Mouse (Mus musculus) intestine, embryonic 16.5 days (tissue): ENCODE measurements around the gene Itga6. TPM values are rescaled to one million over a fixed set of nuclear protein-coding genes. Genes with fewer than 3 reads are reported as not detected.

Source experiments
- ATAC-seq: fragments of 200-750 bp; cut with Nextera tagmentation; 2 replicates; pipeline ENCODE4 v1.8.0; 2017; ENCODE audit warnings: moderate TSS enrichment, moderate library complexity
- H3K27ac ChIP-seq: fragments of 300-500 bp; sonication (generic); 2 replicates; pipeline ENCODE4 v1.5.1; 2014; ENCODE audit warnings: mild to moderate bottlenecking, low read length
- H3K27me3 ChIP-seq: fragments of 300-500 bp; sonication (generic); replicated peaks from 2 replicates; pipeline ENCODE4 v1.6.1; 2014; ENCODE audit warnings: low read length, control low read depth, mixed read lengths; ENCODE audit not compliant: control insufficient read depth, insufficient read depth
- H3K36me3 ChIP-seq: fragments of 300-500 bp; sonication (generic); 2 replicates; pipeline ENCODE4 v1.6.1; 2014; ENCODE audit warnings: low read length, control low read depth; ENCODE audit not compliant: control insufficient read depth, insufficient read depth
- H3K4me1 ChIP-seq: fragments of 300-500 bp; sonication (generic); 2 replicates; pipeline ENCODE4 v1.6.1; 2014; ENCODE audit warnings: low read length, control low read depth, mixed read lengths; ENCODE audit not compliant: control insufficient read depth, insufficient read depth
- H3K4me2 ChIP-seq: fragments of 300-500 bp; sonication (generic); 2 replicates; pipeline ENCODE4 v1.6.1; 2014; ENCODE audit warnings: low read depth, low read length, control low read depth
- H3K4me3 ChIP-seq: fragments of 300-500 bp; sonication (generic); 2 replicates; pipeline ENCODE4 v1.5.1; 2014; ENCODE audit warnings: mild to moderate bottlenecking, low read length
- H3K9ac ChIP-seq: fragments of 300-500 bp; sonication (generic); 2 replicates; pipeline ENCODE4 v1.6.1; 2014; ENCODE audit warnings: low read depth, low read length
- H3K9me3 ChIP-seq: fragments of 300-500 bp; sonication (generic); 2 replicates; pipeline ENCODE4 v1.6.1; 2016; ENCODE audit warnings: low read length, control low read depth; ENCODE audit not compliant: control insufficient read depth
- WGBS: fragments of 180-500 bp; shearing (Covaris S2); extraction: QIAGEN DNeasy Blood & Tissue Kit; methylation state at CpG from one replicate; pipeline ENCODE4 v1.1.7; 2014; 5-methylcytosine and 5-hydroxymethylcytosine counted together
- polyA plus RNA-seq: library from polyadenylated mRNA; unstranded; fragments of >200 nt; fragmentation: Nextera tagmentation; extraction: Ambion mirVana; gene quantifications from 2 replicates; pipeline ENCODE4 v1.2.1, GENCODE M21; 2015

Gene Itga6
- polyA plus RNA-seq, 1 experiment from 2014 or later, result 22.6 TPM

DNA sequence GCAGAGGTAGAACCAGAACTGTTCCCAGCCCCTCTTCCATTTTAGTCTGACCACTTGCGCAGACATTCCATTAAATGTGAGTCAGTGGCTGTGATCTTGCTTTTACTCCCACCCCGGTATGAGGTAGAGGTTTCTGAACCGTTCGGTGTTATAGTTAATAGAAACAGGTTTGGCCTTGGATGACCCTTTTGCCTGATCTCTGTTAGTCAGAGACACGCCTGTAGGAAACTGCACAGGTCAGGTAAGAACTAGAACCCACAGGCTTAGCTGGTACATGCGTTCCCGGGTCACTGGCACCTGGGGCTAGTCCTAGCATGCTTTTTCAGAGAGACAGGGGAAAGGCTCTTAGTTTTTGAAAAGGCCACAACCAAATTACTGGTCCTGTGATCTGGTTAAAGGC, 59.7 kb downstream of the Itga6 start:
- Histone ChIP-seq H3K9ac (no peak overlapping the region), H3K4me2 (no peak overlapping the region), H3K36me3 (no peaks in the 10 kb centered on the region), H3K27ac (peak overlapping the region; percentile 44; the same call in 1 of the 2 replicates), H3K4me3 (no peak overlapping the region), H3K4me1 (peaks cover 30% of the 10 kb centered on the region), H3K27me3 (no peaks in the 10 kb centered on the region), H3K9me3 (no peaks in the 10 kb centered on the region)
- no peak for ATAC-seq
- 73% methylated on average over 7 of the region's 7 CpGs for WGBS

DNA sequence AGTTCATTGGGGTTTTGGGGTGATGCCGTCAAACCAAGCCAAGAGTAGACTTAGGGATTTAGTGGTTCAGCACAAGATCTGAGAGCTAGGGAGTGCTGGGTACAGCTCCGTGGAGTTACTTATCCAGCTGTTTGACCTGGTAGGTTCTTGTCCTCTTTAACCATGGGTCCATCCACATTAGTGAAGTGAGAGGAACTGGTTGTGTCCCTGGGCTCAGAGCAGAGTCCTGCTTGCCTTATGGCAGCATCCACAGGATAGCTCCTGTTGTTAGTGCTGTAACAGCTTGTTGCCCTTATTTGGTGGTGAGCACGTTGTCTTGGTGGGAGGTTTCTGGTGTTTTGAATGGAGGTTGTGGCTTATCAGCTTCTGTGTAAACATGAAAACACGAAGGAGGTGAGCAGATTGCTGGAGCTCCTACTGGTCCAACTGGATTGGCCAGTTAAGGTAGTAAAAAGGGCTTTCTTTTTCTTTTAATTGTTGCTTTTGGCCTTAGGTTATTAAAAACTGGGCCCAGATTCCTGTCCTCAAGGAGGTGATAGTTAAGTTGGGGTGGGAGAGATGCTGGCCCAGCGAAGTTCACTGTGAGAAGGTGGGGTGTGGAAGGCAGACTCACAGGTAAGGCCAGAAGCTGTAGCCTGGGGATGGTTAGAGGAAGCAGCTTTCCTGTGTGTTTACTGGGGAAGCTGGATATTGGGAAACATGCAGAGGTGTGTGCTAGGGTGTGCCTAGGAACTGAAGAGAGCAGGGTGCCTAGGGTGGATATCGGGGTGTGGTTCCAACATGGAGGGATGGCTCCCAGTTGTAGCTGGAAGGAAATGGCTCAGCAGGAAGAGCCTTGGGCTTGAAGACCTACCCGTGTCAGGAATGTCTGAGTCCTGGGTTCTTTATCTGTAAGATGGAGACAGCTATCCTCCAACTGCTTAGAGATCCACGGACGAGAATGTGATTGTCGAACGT, 60.5 kb downstream of the Itga6 start:
- Histone ChIP-seq H3K4me3 (no peak overlapping the region), H3K4me2 (no peak overlapping the region), H3K9ac (no peak overlapping the region), H3K4me1 (peaks cover 30% of the 10 kb centered on the region), H3K9me3 (no peaks in the 10 kb centered on the region), H3K27ac (peak overlapping the region; percentile 44), H3K36me3 (no peaks in the 10 kb centered on the region), H3K27me3 (no peaks in the 10 kb centered on the region)
- 52% methylated on average over 11 of the region's 11 CpGs for WGBS
- peak; percentile 61 for ATAC-seq

DNA sequence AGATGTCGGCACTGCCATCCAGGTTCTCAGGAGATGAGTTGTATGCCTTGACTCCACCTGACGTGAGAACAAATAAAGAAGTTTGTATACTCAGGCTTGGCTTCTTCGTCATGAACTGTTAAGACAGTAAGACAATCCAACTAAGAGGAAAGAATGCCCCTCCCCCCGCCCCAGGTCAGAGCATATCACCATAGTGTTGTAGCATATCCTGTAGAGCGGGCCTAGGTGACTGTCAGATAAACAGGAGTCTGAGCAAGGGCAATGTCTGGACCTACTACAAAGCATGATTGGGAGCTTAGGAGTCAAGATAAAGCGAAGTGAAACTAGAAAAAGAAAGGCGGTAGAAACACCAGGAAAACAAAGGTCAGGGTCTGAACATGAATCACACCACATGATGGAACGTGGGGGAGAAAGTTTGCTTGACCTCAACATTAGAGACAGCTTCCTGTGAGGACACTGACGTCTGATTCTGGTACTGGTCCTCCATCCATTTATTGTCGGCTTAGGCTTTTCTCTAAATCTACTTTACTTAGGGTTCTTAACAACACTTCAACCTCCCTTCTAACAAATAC, 64.0 kb downstream of the Itga6 start:
- peak; percentile 47 for ATAC-seq
- no peak overlapping the region for H3K4me2 ChIP-seq

DNA sequence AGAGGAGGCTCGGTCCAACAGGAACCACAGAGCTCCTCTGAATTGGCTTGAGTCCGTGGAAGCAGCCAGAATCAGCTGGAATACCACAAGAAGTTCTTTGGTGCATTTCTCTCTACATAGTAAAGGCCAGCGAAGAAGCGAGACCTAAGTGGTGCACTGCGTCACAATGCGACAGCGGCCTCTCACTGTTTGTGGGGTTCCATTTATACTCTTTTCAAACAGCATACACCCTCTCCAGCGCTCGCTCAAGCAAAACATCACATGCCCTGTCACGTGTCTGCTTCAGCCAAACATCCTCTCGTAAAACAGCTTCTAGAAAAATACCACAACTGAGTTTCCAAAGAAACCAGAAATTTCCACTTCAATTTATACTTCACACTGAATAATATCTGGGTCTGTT, 64.6 kb downstream of the Itga6 start:
- Histone ChIP-seq H3K36me3 (no peaks in the 10 kb centered on the region), H3K4me2 (no peak overlapping the region), H3K27me3 (no peaks in the 10 kb centered on the region), H3K4me1 (peaks cover 45% of the 10 kb centered on the region), H3K4me3 (no peak overlapping the region), H3K27ac (no peak overlapping the region), H3K9me3 (no peaks in the 10 kb centered on the region), H3K9ac (no peak overlapping the region)
- ATAC-seq, result no peak
- WGBS, result 94% methylated on average over 11 of the region's 11 CpGs

More for the DNA sequence above, 64.0 kb downstream of the Itga6 start:
- Histone ChIP-seq H3K4me3 (no peak overlapping the region), H3K36me3 (no peaks in the 10 kb centered on the region), H3K9me3 (no peaks in the 10 kb centered on the region), H3K4me1 (peaks cover 40% of the 10 kb centered on the region), H3K9ac (no peak overlapping the region), H3K27ac (peak overlapping the region; percentile 0; the same call in 1 of the 2 replicates), H3K27me3 (no peaks in the 10 kb centered on the region)
- WGBS, result 63% methylated on average over 10 of the region's 10 CpGs

DNA sequence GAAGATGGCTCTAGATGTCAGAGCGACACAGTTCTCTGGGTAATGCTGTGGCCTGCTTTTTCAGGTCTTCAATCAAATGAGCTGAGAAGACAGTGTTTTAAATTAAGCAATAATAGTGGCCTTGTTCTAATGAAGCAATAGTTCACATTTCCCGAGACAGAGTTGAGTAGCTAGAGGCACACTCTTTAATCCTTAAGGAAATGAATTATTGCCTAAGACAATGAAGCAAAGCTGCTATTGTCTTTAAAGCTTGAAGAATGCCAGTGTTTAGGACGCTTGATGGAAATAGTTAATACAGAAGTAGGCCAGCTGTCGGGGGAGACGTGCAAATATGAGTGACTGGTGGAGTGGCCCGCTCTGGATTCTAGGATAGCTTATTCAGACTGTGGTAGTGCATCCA, 65.5 kb downstream of the Itga6 start:
- Histone ChIP-seq H3K9me3 (no peaks in the 10 kb centered on the region), H3K9ac (no peak overlapping the region), H3K36me3 (no peaks in the 10 kb centered on the region), H3K4me2 (no peak overlapping the region), H3K27me3 (no peaks in the 10 kb centered on the region), H3K27ac (no peak overlapping the region), H3K4me3 (no peak overlapping the region), H3K4me1 (peaks cover 42% of the 10 kb centered on the region)
- no peak for ATAC-seq
- 59% methylated on average over 6 of the region's 6 CpGs for WGBS

DNA sequence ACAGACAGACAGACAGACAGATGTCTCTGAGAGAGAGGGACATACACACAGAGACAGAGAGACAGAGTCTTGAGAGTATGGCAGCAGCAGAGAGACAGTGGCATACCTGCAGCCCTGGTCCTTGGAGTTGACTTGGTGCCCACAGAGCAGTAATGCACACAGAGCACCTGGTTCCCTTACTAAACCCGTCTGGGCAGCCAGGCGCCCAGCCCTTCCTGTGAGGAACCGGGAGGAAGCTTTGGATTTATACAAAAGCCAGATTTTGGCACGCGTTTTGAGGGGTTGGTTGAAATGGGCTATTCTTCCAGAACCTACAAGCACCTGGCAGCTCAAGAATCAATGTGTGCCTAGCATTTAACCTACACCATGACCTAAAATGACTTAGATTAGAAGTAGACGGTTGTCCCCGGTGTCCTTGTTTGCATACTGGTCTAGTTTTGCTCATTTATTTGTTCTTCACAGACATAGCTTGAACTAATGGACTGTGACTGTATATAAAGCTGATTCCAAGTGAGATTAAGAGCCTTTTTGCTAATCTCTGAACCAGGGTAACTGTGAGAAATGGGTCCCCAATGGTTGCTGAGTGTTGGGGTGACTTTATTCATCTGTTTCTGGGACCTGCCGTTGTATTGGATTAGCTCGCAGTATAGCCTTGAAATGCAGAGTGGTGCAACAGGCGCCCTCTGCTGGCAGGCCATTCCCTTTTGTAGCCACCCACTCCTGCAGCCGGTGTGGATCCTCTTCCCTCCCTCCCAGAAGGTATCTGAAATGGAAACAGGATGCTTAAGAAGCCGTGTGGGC, 67.0 kb downstream of the Itga6 start:
- Histone ChIP-seq H3K4me2 (no peak overlapping the region), H3K9ac (no peak overlapping the region), H3K36me3 (no peaks in the 10 kb centered on the region), H3K9me3 (no peaks in the 10 kb centered on the region), H3K27ac (0 out of 2 replicates have a peak overlapping the region, but pooled peaks have one; percentile 40), H3K4me3 (no peak overlapping the region), H3K27me3 (no peaks in the 10 kb centered on the region), H3K4me1 (peaks cover 41% of the 10 kb centered on the region)
- peak; percentile 31 for ATAC-seq
- 34% methylated on average over 12 of the region's 12 CpGs for WGBS

DNA sequence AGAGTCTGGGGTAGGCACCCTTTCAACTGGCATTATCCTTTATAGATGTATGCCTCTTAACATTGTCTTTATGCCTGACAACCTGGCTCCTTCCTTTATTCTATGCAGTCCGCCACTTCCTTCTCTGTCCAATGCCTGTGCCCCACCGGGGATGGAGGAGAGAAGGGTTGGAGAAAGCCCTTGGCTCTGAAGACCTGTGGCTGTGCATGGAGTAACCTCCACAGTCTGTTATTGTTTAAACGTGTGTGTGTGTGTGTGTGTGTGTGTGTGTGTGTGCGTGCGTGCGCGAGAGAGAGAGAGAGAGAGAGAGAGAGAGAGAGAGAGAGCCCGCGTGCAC, 67.6 kb downstream of the Itga6 start:
- peaks cover 41% of the 10 kb centered on the region for H3K4me1 ChIP-seq
- H3K4me3 ChIP-seq, result no peak overlapping the region
- H3K27ac ChIP-seq, result 0 out of 2 replicates have a peak overlapping the region, but pooled peaks have one; percentile 40
- WGBS, result 82% methylated on average over 9 of the region's 9 CpGs
- ATAC-seq, result peak; percentile 18; the same call in 1 of the 2 replicates
- H3K27me3 ChIP-seq, result no peaks in the 10 kb centered on the region
- H3K9me3 ChIP-seq, result no peaks in the 10 kb centered on the region
- H3K9ac ChIP-seq, result no peak overlapping the region
- no peak overlapping the region for H3K4me2 ChIP-seq
- no peaks in the 10 kb centered on the region for H3K36me3 ChIP-seq

DNA sequence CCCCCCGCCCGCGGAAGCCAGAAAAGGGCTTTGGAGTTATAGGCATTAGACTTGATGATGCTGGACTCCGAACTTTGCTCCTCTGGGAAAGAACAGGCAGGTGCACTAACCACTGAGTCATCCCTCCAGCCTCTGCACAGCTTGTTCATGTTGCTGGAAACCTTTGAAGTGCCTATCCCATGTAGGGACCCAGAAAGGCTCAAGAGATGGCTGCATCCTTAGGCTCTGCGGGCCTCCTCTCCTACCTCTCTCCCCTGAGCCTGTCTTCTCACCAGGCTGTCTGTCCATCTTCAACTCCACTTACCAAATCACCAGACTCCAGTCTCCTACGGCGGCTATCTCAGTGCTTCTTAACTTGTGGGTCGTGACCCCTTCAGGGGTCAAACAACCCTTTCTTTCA, 68.0 kb downstream of the Itga6 start:
- Histone ChIP-seq H3K36me3 (no peaks in the 10 kb centered on the region), H3K4me2 (no peak overlapping the region), H3K27ac (peak overlapping the region; percentile 81), H3K4me1 (peaks cover 41% of the 10 kb centered on the region), H3K9ac (peak overlapping the region; percentile 11; the same call in 1 of the 2 replicates), H3K4me3 (no peak overlapping the region), H3K9me3 (no peaks in the 10 kb centered on the region), H3K27me3 (no peaks in the 10 kb centered on the region)
- peak; percentile 22 for ATAC-seq
- WGBS, result 55% methylated on average over 7 of the region's 8 CpGs

DNA sequence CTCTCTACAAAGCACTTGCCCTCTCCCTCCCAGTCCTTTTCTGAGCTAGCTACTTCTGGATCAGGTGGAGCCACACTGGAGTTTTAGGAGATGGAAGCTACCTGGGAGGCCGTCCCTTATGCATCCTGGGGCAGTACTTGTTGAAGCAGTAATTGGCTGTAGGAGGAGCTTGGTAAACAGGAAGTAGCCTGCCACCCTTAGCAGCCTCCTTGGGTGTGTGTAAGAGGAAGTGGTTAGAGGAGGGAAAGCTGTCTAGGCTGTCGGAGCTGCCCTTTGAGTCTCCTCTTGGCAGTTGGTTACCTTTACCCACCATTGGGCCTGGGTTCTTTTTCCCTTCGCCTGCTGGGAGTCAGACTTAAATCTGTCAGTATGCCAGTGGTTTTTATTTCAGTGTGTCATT, 68.6 kb downstream of the Itga6 start:
- H3K4me1 ChIP-seq, result peaks cover 41% of the 10 kb centered on the region
- no peaks in the 10 kb centered on the region for H3K27me3 ChIP-seq
- no peaks in the 10 kb centered on the region for H3K9me3 ChIP-seq
- no peak overlapping the region for H3K4me3 ChIP-seq
- H3K27ac ChIP-seq, result peak overlapping the region; percentile 81
- H3K4me2 ChIP-seq, result peak overlapping the region; percentile 10; the same call in 1 of the 2 replicates
- H3K9ac ChIP-seq, result no peak overlapping the region
- no peaks in the 10 kb centered on the region for H3K36me3 ChIP-seq
- peak; percentile 77 for ATAC-seq
- WGBS, result 35% methylated on average over 3 of the region's 3 CpGs
